In genomic region chr12:99341751-99342150, GRCm38 (mm10) we compare ENCODE assay signal across 14 mouse cellular contexts.
DNase-seq lines count a peak whose midpoint lies in the region; ATAC-seq and TF ChIP-seq lines count a peak whose summit lies in the region.
"Had no signal": no experiment of that assay in that cellular context is flagged by ENCODE, and none has a peak within 500 bp of the region (broad histone marks: within the 10 kb centered on the region; RNA-seq: fewer than 3 reads in every experiment).

No protein-coding gene starts in this region.

- no peaks in the 10 kb centered on the region for H3K27me3 ChIP-seq in lung, embryonic 14.5 days (ENCODE audit: insufficient read depth, low read length)
- no peaks in the 10 kb centered on the region for H3K27me3 ChIP-seq in embryonic facial prominence, embryonic 14.5 days (replicated peaks; ENCODE audit: control insufficient read depth, insufficient read depth, low read length)
- H3K27me3 ChIP-seq in hindbrain, embryonic 11.5 days (ENCODE audit: control insufficient read depth, insufficient read depth, low read length), result no peaks in the 10 kb centered on the region
- H3K27me3 ChIP-seq in midbrain, postnatal 0 days (ENCODE audit: insufficient read depth, low read length), result no peaks in the 10 kb centered on the region
- H3K27me3 ChIP-seq: limb, embryonic 13.5 days; Patski had no signal

- no peak for ATAC-seq in lung, embryonic 14.5 days (ENCODE audit: insufficient read depth)
- no peak for ATAC-seq in embryonic facial prominence, embryonic 14.5 days (ENCODE audit: low read depth)
- ATAC-seq in hindbrain, embryonic 11.5 days (ENCODE audit: low FRiP score), result no peak
- ATAC-seq in midbrain, postnatal 0 days (ENCODE audit: low FRiP score), result no peak
- ATAC-seq: CD4-positive, CD25-positive, alpha-beta regulatory T cell, adult 4 months; Patski had no signal

- no peak for TF ChIP-seq CTCF in lung, embryonic 14.5 days (IDR thresholded peaks at IDR 0.05; ENCODE audit: low read depth)
- no peak for TF ChIP-seq CTCF in midbrain, postnatal 0 days (IDR thresholded peaks at IDR 0.05)

- H3K36me3 ChIP-seq in lung, embryonic 14.5 days (ENCODE audit: insufficient read depth), result no peaks in the 10 kb centered on the region; the same call in 1 of the 2 replicates
- H3K36me3 ChIP-seq in embryonic facial prominence, embryonic 14.5 days (ENCODE audit: control insufficient read depth, insufficient read depth, low read length), result peaks cover 11% of the 10 kb centered on the region
- H3K36me3 ChIP-seq in hindbrain, embryonic 11.5 days (ENCODE audit: control insufficient read depth, insufficient read depth, low read length), result 0 out of 2 replicates have a peak, but pooled peaks cover 2% of the 10 kb centered on the region
- no peaks in the 10 kb centered on the region for H3K36me3 ChIP-seq in midbrain, postnatal 0 days (ENCODE audit: insufficient read depth, low read length)

- peaks cover 8% of the 10 kb centered on the region; the same call in 1 of the 2 replicates for H3K4me1 ChIP-seq in lung, embryonic 14.5 days (ENCODE audit: insufficient read depth)
- H3K4me1 ChIP-seq in embryonic facial prominence, embryonic 14.5 days (ENCODE audit: control insufficient read depth, insufficient read depth, low read length), result peaks cover 36% of the 10 kb centered on the region
- peaks cover 12% of the 10 kb centered on the region for H3K4me1 ChIP-seq in hindbrain, embryonic 11.5 days (replicated peaks; ENCODE audit: control insufficient read depth, insufficient read depth, low read length)
- peaks cover 12% of the 10 kb centered on the region for H3K4me1 ChIP-seq in midbrain, postnatal 0 days (ENCODE audit: insufficient read depth, low read length)

- H3K9ac ChIP-seq in lung, embryonic 14.5 days, result no peak overlapping the region
- no peak overlapping the region for H3K9ac ChIP-seq in embryonic facial prominence, embryonic 14.5 days (ENCODE audit: low read depth, low read length)
- no peak overlapping the region for H3K9ac ChIP-seq in hindbrain, embryonic 11.5 days (ENCODE audit: low read depth, low read length)
- H3K9ac ChIP-seq in midbrain, postnatal 0 days (replicated peaks; ENCODE audit: low read length, poor library complexity, severe bottlenecking), result no peak overlapping the region
- H3K9ac ChIP-seq: limb, embryonic 13.5 days had no signal

- H3K27ac ChIP-seq in lung, embryonic 14.5 days (ENCODE audit: low read depth), result no peak overlapping the region
- peak overlapping the region; percentile 34; the same call in 1 of the 2 replicates for H3K27ac ChIP-seq in embryonic facial prominence, embryonic 14.5 days (replicated peaks; ENCODE audit: low read depth, low read length)
- peak overlapping the region; percentile 33; the same call in 1 of the 2 replicates for H3K27ac ChIP-seq in hindbrain, embryonic 11.5 days (ENCODE audit: low read depth, low read length)
- peak overlapping the region; percentile 82; the same call in 1 of the 2 replicates for H3K27ac ChIP-seq in midbrain, postnatal 0 days (ENCODE audit: low read depth, low read length)
- H3K27ac ChIP-seq: limb, embryonic 13.5 days had no signal

- H3K9me3 ChIP-seq in lung, embryonic 14.5 days (ENCODE audit: low read depth, low read length), result no peaks in the 10 kb centered on the region
- no peaks in the 10 kb centered on the region for H3K9me3 ChIP-seq in embryonic facial prominence, embryonic 14.5 days (ENCODE audit: control insufficient read depth, low read length)
- H3K9me3 ChIP-seq in hindbrain, embryonic 11.5 days (ENCODE audit: control insufficient read depth, low read length), result no peaks in the 10 kb centered on the region
- no peaks in the 10 kb centered on the region for H3K9me3 ChIP-seq in midbrain, postnatal 0 days (ENCODE audit: low read length)
- H3K9me3 ChIP-seq: limb, embryonic 13.5 days had no signal

- H3K4me2 ChIP-seq in lung, embryonic 14.5 days, result no peak overlapping the region
- H3K4me2 ChIP-seq in embryonic facial prominence, embryonic 14.5 days (ENCODE audit: low read depth, low read length), result no peak overlapping the region
- no peak overlapping the region for H3K4me2 ChIP-seq in hindbrain, embryonic 11.5 days (replicated peaks; ENCODE audit: low read depth, low read length)
- no peak overlapping the region for H3K4me2 ChIP-seq in midbrain, postnatal 0 days (ENCODE audit: low read depth, low read length, poor library complexity, severe bottlenecking)
- H3K4me2 ChIP-seq: limb, embryonic 13.5 days had no signal

- DNase-seq in lung, embryonic 14.5 days, result peak; percentile 32
- DNase-seq in lung, postnatal 25 days (ENCODE audit: low spot score), result no peak
- DNase-seq in embryonic facial prominence, embryonic 14.5 days (ENCODE audit: low spot score), result peak; percentile 74
- DNase-seq in hindbrain, embryonic 11.5 days (ENCODE audit: low spot score), result no peak
- DNase-seq in midbrain, postnatal 0 days (ENCODE audit: low spot score), result no peak
- DNase-seq in right cerebral cortex, postnatal 25 days, result no peak
- DNase-seq in gastrocnemius, postnatal 36 days, result no peak
- DNase-seq in spleen, adult 18-20 months, result no peak
- DNase-seq: cerebellum, postnatal 25 days; gastrocnemius, postnatal 25 days; kidney, adult 11 months had no signal

- intact Hi-C loops in gastrocnemius, postnatal 36 days (cut with DNase I), result no loop called here

- WGBS in lung, embryonic 14.5 days, result 33% methylated on average over 7 of the region's 7 CpGs
- WGBS in embryonic facial prominence, embryonic 14.5 days, result 24% methylated on average over 7 of the region's 7 CpGs
- 38% methylated on average over 7 of the region's 7 CpGs for WGBS in hindbrain, embryonic 11.5 days
- WGBS in midbrain, postnatal 0 days, result 18% methylated on average over 7 of the region's 7 CpGs

- no peak overlapping the region for H3K4me3 ChIP-seq in lung, embryonic 14.5 days (ENCODE audit: low read depth, low read length)
- no peak overlapping the region for H3K4me3 ChIP-seq in embryonic facial prominence, embryonic 14.5 days (ENCODE audit: low read depth, low read length)
- H3K4me3 ChIP-seq in hindbrain, embryonic 11.5 days (ENCODE audit: low read depth, low read length), result no peak overlapping the region
- H3K4me3 ChIP-seq in midbrain, postnatal 0 days (ENCODE audit: low read depth, low read length), result no peak overlapping the region
- H3K4me3 ChIP-seq: limb, embryonic 13.5 days had no signal

Comparison
In these comparisons a context has a peak if more than half of its experiments do, and no peak if none do; other contexts are left out.
1. DNase-seq: peak in lung, embryonic 14.5 days (single experiment) and embryonic facial prominence, embryonic 14.5 days (single experiment); none in lung, postnatal 25 days (single experiment), hindbrain, embryonic 11.5 days (single experiment), midbrain, postnatal 0 days (single experiment), right cerebral cortex, postnatal 25 days (single experiment), gastrocnemius, postnatal 36 days (0 of 2) and spleen, adult 18-20 months (0 of 2).